Mouse (Mus musculus) gastrocnemius, adult 8-10 months (tissue): ENCODE measurements at regions not wholly inside any gene's neighbourhood (a gene's known extent, or its start where the extent isn't known, plus 50 kb on each side); places are given as distances from the start of the nearest gene placed in this dataset.
A peak's percentile ranks its signal among the peaks of the same experiment; 100 is the strongest.

Experiments
- DNase-seq, 2 experiments: peaks; one replicate each; pipeline ENCODE4 v3.0.0; 2022; ENCODE audit warnings: low spot score in 2 of 2

DNA sequence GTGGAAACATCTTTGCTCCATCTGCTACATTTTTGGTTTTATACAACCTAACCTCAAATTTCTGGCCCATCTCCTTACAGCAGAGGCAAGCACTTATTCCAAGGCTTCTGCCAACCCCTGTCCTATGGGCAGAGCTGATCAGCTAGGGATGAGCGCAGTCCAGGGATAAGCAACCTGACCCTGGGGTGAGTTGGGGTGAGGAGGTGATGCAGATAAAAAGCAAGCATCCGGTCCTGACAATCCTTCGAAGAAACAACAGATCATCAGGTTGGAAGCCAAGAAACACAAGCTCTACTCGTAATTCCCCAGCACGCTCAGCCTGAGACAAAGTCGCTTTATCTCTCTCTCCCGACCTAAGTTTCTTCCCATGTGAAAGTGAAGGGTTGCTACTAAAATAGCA is 194.9 kb upstream of the Lyplal1 start:
- DNase-seq: no peak

GRCm38 (mm10) chr1:186307627-186308026 is 190.5 kb upstream of the Lyplal1 start:
- DNase-seq: no peak

DNA sequence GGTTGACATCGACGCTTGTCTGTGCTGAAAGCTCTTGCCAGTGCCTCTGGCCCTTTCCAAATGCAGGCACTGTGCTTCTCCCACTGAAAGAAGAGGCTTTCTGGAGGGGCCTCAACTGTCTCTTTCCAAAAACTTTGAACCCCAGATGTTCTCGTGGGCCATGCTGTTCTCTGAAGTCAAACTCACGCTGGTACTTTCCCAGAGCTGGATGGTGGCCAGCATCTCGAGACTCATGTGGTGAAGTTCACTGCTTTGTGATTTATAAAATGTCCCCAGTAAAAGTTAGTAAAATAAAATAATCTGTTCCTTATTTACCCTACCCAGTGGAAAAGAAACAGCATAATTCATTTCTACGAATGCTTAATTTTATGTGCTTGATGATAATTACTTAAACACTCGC is 180.4 kb upstream of the Lyplal1 start:
- peak in 1 of 2 experiments; percentile 7 for DNase-seq

GRCm38 (mm10) chr1:186295201-186295600 is 178.1 kb upstream of the Lyplal1 start:
- DNase-seq: no peak

DNA sequence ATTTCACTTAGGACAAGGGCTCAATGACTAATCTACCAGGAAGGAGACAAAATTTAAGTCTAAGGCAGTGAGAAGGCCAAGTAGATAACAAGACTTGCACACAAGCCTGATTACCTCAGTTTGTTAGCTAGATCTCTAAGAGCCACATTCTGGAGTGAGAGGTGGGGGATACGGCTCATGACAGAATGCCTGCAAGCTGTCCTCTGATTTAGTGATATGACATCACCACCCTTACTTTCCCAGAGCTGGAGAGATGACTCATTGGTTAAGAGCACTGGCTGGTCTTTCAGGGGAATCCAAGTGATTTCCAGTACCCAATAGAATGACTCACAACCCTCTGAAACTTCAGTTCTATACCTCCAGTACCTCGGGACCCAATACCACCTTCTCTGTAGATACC is 177.5 kb upstream of the Lyplal1 start:
- no peak for DNase-seq

DNA sequence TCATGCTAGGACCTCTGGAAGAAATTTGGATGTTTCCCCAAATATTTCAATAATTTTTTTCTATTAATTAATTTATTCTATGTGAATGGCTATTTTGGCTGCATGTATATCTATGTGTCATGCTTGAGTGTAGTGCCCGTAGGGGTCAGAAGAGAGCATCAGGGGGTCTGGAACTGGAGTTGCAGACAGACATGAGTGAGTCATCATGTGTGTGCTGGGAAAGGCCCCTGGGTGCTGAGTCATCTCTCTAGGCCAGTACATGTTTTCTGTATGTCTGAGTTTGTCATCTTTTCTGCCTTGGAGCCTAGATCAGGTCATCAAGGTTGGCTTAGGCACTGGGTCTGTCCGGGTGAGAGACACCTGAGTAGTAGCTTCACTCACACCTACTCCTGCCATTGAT is 172.0 kb upstream of the Lyplal1 start:
- no peak for DNase-seq

- DNase-seq: no peak
These were observed 170.7 kb upstream of the Lyplal1 start for GRCm38 (mm10) chr1:186287831-186288230.

DNA sequence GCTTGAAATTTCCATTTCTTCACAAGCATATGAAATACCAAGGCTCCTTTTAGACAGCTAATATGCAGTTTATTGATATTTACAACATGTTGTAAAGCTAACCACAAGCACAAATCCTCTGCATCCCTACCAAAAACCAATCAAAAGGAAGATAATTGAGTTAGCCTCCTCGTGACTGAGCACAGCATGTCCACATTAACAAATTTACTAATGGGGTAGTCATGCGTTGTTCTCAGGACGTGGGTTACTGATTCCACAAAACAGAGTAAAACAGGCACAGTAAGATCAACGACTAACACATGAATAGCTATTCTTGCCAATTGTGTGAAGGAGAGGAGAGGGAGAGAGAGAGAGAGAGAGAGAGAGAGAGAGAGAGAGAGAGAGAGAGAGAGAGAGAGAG is 169.3 kb upstream of the Lyplal1 start:
- no peak for DNase-seq

DNA sequence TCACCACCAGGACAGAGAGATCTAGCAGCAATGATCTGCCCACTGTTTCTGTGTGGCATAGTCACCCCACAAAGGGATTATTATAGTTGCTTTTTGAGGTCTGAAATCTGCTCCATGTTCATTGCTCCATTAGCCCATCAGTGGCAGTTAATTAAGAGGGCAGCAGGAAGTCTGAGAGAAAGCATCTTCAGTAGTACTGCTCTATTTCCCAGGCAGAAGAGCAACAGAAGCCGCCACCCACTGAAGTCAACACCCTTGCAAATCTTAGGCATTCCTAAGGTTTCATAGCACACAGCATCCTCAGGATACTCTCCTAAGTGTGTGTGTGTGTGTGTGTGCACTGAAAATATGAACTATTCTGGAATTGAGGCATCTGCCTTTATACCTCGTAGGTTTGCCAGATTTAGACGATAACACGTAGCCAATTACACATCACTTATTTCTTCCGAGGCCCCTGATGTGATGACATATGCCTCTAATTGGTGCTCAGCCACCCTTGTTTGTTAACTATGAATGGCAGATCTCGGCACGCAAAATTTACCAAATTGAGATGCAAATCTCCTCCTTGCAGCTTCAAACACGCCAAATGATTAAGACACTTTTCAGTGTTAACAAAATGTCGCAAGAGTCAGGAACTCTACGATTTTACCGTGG is 161.0 kb upstream of the Lyplal1 start:
- no peak for DNase-seq

DNA sequence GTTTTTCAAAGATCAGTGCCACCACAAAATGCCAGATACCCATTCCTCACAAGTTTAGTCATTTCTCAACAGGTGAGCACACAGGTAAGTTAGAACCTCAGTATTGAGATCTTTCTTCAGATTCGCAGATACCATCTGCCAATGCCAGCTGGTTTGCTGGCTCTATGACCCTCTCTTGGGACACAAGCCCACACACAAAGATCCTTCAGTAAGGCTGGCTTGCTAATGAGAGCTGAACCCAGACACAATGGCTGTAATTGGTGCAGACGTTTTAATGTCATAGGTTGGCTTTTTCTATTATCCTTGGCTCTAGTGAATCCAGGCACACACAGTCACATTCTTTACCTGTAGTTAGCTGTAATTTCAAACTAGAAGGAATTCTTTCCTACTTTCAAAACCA is 154.3 kb upstream of the Lyplal1 start:
- no peak for DNase-seq

- no peak for DNase-seq
These were observed 150.2 kb upstream of the Lyplal1 start for GRCm38 (mm10) chr1:186267317-186267716.

- DNase-seq: peak in 1 of 2 experiments; percentile 40
These were observed 147.5 kb upstream of the Lyplal1 start for GRCm38 (mm10) chr1:186264639-186265038.

DNA sequence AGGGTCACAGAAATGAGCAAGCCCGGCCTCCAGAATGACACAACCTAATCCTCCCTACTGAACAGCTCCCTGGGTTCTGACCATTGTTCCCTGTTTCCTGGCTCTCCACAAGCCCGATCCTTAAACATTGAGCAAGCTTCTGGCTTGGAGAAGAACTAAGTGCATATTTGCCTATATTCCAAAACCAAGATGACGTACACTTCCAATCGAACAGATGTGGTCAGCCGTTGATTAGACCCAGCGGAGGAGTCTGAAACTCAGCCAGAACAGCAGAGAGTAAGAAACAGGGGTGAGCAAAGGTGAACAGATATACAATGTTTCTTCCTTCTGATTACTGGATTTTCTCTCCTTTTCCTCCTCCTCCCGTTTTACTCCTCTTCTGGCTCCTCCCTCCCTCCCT is 146.8 kb upstream of the Lyplal1 start:
- peak in 1 of 2 experiments; percentile 27 for DNase-seq

- DNase-seq: no peak
These were observed 146.1 kb upstream of the Lyplal1 start for GRCm38 (mm10) chr1:186263196-186263595.

- DNase-seq: no peak
These were observed 144.9 kb upstream of the Lyplal1 start for GRCm38 (mm10) chr1:186262040-186262439.

DNA sequence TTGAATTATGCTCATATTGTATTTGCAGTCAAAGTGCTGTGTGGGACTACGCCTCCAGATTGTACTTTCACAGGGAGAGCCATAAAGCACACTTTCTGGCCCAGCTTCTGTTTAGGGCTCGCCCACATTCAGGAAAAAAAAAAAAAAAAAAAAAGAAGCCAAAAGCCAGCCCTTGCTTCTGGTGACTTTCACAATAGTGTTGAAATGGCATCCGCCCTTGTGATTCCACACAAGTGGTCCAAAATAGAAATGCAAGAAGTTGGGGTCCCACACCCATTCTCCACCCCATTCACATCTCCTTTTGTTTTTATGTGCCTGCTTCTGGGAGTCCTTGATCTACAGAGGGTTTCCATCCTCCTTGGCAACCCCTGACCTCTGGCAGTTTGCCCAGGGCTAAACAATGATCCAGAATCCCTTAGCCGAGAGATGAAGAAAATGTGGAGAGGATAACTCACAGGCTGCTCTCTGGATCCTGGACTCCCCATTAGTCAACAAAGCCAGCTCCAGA is 144.3 kb upstream of the Lyplal1 start:
- DNase-seq: peak; percentile 66 to 74

DNA sequence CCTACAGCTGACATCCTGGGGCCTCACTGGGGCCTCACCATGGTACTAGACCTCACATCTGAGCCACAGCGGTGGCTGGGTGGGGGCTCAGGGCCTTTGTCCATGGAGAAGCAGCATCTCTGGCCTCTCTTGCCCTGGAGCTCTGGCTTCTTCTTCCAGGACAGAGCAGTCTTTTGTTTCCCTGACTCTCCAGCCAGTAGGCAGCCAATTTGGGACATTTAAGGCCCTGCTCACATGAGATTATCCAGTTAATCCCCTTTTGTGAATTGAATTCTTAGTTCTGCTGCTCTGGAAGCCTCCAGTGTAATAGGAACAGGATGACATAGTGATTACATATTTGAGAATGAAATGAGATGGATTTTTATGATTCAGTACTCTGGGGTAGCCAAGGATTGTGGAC is 140.5 kb upstream of the Lyplal1 start:
- DNase-seq: no peak

GRCm38 (mm10) chr1:186255476-186256080 is 138.5 kb upstream of the Lyplal1 start:
- no peak for DNase-seq

DNA sequence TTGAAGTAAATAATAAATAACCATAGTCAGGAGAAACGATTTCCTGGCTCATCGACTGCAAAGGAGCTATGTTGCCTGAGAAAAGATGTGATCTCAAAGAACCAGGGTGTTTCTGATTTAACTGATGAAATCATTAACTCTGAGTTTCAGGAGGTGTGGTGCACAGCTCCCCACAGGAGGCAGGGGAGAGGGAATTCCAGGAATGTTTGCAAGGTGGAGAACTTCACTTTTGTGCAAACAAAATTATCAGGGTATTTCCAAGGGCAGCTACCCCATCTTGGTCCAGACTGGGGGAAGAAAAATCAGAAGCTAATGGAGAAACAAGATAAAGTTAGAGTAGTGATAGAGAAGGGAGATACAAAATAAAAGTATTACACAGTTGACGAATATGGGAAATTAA is 137.4 kb upstream of the Lyplal1 start:
- DNase-seq: no peak

- DNase-seq: no peak
These were observed 135.4 kb upstream of the Lyplal1 start for GRCm38 (mm10) chr1:186252551-186252950.

DNA sequence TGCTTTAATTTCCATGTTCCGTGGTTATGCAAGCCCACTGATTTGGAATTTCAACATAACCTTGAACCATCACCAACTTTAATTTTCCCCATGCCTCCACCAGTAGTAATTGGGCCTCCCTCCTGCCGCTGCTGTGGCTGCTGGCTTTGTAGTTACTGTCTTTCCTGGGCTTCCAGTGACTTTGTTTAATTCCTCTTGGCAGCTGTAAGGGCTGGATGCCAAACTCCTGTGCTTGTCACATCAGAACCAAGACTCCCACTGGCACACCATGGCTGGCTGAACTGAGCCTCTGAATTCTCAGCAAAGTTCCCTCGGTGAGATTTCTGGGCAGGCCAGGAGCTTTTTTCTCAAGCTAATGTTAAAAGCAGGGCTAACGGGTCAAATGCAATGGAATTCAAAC is 133.2 kb upstream of the Lyplal1 start:
- peak in 1 of 2 experiments; percentile 34 for DNase-seq

DNA sequence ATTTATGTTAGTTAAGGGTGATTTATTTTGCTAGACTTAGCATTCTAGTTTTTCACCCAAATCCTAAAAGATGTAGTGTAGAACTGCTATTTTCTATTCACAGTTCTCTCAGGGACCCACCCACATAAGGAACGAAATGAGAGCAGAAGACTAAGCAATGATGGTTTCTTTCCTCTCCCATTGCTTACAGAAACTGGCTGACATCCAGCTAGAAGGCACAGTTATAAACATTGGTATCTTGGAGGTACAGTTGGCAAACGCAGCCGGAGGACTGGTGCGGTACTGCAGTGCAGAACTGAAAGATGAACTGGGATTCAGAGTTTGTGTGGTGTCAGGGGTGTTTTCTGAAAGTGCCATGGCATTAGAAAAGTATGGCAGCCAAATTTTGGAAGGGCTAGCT is 132.1 kb upstream of the Lyplal1 start:
- DNase-seq: no peak

GRCm38 (mm10) chr1:186245723-186246440 is 128.8 kb upstream of the Lyplal1 start:
- DNase-seq: no peak
